Mouse (Mus musculus) spleen, adult 12 weeks (tissue): ENCODE results near the gene Rgp1.
A peak's percentile ranks its signal among the peaks of the same experiment; 100 is the strongest.
"Not testable (repeated sequence)": the region's sequence is repeated elsewhere in the genome, so short reads cannot be mapped to it uniquely, and the experiment has no call there.

ENCODE experiments used
- DNase-seq: peaks from one replicate; pipeline ENCODE4 v3.0.0; 2022; ENCODE audit warnings: low spot score

Rgp1 gene

DNA sequence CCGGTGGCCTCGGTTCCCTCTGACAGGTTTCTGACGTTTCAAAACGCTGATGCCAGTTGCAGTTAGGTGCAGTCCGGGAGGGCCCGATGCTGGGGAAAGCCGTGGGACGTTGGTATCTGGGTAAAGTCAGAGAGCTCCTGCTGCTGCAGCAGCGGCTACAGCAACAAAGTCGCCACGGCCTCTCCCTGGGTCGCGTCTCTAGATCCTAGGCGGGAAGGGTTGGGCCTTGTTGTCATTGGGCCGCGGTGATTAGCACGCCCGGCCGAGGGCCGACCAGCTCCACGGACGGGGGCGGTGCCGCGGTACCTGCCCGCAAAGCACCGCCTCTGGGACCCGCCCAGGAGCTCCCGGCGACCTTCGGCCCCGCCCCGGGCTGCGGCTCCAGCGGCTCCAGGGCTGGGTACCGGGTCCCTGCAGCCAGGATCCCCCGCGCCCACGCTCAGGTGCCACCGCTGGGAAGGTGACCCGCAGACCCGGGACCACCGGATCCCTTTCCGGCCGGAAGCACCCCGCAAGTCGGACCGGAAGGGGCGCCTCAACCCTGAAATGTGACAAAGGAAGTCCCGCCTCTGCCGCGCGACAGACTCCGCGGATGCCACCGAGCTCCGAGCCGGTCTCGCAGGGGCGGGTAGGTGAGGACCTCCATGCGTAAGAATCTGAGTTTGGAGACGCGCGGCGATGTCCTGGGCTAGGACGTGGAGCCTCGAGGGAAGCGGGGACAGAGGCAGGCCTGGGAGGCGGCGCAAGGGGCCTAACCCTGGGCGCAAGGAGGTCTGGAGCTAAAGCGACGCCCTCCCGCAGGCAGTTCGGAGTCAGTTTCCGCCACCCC lies at the start of gene Rgp1, which contains the start of gene Gba2:
Gene Rgp1 (plus strand): TSS at position 340 of the 829 bp plus-strand sequence.
Gene Gba2 (minus strand): TSS at position 498 of the 829 bp plus-strand sequence.
- peak; percentile 90 for DNase-seq

DNA sequence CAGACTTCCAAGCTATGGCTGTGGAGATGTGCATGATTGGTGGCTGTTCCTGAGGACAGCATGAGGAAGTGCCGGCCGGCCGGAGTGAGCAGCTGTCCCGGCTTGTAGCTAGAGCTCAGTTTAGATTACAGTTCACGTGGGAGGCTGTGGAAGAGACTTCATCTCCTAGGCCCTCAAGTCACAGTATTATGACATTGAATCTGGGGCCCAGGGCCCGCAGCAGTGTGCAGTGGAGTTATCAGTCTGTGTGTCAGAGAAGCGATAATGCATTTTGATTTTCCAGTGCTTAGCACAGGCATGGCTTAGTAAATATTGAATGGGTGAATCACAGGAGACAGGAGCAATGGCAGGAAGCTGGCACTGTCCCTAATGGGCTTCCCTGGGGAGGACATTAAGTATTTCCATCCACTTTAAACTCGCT lies 48.4 kb upstream of the Rgp1 start:
- no peak for DNase-seq

DNA sequence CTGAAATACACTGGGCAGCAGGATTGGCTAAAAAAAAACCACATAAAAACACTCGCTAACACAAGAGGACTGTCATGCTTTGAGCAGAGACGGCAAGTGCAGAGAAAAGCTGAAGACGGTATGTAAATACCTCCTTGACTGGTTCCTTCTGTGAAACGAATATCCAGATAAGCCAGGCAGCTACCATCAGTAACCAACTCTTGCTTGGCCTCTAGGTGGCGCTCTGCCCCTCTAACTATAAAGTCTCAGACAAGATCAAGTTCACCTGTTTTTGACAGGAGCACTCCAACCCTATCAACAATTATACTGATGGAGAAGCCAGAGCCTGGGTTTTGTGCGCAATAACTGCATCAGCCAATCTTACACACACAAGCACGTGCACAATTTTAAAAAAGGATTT lies 47.9 kb upstream of the Rgp1 start:
- DNase-seq, result peak; percentile 70

DNA sequence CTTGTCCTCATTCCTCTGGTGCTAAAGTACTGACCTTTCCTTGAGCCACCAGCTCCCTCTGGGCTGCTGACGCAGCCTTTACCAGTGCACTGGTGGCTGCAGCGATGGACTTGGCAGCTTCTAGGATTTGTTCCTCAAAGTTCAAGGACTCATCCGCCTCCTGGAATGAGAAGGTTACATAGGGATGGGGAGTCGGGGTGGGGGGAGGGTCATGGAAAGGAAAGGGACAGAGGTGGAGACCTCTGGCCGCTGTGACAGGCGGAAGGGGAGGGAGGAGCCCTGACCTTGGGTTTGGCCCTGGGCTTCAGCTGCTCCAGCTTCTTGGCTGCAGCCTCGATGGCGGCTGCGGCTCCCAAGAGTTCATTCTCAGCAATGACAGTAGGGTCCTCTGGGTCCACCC lies 45.2 kb upstream of the Rgp1 start:
- DNase-seq, result no peak

DNA sequence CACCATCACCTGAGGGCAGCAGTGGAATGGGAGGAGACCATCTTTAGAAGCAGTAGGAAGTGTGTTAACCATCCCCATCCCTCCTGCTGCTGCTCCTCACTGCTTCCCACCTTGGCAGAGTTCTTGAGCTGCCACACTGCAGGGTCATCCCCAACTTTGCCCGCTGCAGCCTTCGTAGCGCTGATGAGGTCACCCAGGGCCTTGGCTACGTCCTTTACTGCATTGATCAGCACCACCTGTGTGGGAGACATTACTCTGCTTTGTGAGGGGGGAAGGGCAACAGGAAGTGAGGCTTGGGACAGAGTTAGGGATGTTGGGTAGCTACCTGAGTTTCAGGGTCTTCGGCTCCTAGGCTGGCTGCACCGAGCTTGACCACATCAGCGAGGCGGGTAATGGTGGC lies 42.9 kb upstream of the Rgp1 start:
- no peak for DNase-seq

DNA sequence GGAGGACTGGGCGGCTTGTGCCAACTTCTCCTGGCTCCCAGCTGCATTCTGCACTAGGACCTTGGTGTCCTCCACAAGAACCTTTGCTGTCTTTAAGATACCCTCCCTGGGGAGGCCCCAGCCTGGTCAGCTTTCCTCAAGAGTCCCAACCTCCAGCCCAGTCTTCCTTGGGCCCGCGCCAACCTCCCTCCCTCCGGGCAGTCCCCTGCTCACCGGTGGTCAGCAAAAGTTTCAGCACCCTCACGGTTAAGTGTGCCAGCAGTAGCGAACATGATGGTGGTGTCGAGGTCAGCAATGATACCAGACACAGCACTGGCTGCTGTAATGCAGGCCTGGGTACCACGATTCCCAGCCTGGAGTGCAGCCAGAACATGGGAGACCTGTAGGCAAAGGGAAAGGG lies 42.5 kb upstream of the Rgp1 start:
- DNase-seq, result no peak

DNA sequence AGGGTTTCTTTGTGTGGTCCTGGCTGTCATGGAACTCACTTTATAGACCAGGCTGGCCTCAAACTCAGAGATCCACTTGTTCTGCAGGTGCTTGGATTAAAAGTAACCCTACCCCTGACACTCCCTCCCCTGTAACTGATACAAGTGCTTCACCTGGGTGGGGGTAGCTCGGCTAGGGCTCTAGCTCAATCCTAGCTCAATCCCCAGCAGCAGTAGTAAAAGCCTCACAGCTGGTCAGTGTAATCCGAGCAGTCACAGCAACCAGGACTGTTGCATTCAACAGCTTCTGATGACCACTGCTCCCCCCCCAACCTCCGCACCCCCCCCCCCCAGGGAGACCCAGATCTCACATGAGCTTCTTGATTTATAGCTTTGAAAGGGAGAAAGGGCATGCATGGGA lies 36.5 kb upstream of the Rgp1 start:
- DNase-seq, result no peak

DNA sequence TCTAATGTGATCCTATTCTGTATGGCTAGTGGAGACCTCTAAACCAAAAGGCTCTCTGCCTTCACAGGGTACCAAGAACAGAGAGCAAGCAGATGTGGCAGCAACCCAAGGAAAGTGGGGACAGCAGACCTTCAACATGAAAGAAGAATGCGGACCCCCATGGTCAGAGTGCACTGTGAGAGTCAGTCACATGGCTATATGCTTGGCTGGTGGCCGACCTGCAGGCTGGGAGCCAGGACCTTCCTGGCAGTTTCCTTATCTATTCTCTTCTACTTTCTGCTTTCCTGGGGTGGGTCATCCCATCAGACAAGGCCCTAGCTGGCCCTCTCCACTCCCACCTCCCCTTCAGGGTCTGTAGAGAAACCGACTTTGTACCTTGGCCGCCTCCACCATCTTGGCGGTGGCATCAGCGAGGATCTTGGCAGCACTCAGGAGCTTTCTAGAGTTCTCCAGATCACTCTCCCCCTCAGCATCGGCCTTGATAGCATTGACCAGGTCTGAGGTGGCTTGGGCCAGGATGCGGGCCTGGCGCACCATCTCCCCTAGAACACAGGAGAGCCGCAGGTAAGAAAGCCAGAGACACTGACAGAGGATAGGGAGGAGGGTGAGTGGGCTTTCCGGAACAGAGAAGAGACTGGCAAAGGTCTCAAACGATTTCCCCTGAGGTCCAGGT lies 32.0 kb upstream of the Rgp1 start:
- DNase-seq, result no peak

DNA sequence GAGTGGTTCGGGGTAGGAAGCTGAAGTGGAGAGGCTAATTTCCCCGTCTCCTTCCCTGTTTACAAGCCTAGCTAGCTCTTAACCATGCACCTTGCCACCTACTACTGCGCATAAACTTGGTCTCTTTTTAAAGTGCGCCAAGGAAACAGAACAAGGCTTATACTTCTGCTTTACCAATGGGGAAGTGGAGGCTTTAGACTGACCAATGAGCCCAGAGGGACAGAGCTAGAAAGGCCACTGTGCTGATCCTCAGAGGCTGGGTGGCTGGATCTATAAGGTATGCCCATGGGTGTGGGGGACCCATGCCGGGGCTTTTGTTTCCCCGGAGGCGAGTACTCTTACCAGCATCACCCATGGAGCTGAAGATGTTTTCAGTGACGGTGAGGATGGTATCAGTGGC lies 31.4 kb upstream of the Rgp1 start:
- DNase-seq, result no peak

DNA sequence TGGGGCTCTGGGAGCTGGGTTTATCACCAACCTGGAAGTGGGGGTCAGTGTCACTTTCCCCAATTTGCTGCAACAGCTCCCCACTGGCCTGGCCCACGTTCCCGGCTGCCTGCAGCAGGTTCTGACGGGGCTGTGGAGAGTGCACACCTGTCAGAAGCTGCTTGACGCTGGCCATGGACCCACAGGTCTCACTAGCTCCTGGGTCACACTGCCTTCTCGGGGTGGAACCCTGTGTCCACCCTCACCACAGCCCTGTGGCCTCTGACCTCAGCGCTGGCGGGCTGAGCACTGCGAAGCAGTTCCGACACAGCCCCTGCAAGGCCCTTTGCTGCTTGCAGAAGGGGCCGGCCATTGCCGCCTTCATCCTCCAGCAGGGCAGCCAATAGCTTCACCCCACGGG lies 29.5 kb upstream of the Rgp1 start:
- DNase-seq, result no peak

DNA sequence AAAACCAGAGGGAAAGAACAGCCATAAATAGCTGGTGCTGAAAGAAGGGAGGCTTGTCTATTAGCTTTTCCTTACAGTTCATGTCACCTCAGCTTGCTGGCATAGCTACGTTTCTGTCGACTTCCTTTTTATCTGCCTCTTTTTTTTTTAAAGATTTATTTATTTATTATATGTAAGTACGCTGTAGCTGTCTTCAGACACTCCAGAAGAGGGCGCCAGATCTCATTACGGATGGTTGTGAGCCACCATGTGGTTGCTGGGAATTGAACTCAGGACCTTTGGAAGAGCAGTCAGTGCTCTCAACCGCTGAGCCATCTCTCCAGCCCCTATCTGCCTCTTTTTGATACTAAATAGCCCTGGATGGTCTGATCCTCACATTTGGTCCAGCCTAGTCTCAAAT lies 26.7 kb upstream of the Rgp1 start:
- DNase-seq, result not testable (repeated sequence)

DNA sequence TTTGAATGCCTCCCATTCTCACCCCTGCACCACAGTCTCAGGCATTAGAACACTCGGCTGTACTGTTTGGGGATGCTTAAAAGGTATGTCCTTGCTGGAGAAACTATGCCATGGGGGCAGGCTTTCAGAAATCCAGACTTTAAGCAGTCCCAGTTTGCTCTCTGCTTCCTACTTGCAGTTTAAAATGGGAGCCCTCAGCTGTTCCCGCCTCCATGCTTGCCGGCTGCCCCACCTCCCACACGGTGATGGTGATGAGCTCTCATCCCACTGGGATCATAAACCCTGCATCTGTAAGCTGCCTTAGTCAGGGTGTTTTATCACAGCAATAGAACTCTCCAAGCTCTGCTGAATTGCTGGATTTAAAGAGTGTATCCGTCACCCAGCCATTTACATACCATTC lies 26.1 kb upstream of the Rgp1 start:
- DNase-seq, result no peak

DNA sequence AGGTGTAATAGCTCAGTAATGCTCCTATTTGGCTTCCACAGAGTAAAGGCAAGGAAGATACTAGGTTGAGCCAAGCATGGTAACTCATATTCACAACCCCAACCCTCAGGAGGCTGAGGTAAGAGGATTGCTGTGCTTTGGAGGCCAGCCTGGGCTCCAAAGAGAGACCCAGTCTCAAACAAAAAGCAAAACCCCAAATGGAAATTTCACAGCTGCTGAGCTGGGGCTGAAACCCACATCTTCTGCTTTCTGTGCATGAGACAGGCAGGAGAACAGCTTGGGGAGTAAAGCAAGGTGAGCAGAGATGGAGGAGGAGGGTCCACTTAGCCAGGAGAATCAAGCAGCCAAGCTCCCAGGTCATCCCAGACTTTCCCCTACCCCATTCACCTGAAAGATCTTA lies 24.6 kb upstream of the Rgp1 start:
- no peak for DNase-seq

DNA sequence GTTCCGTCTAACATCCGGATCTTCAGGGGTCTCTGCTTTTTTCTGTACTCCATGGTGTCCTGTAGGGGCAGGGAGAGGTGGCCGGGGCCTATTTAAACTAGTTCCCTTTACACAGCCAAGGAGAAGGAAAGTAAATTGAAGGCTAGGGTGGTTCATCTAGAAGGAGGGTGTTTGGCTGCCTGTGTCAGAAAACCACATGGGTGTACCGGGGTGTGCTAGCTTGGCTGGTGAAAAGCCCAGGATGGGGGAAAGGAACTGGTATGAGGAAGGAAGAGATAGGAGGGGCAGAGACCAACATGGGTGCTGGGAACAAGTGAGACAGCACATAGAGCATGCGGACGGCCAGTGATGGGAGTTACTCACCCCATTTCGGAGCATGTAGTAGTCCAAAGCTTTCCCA lies 22.6 kb upstream of the Rgp1 start:
- no peak for DNase-seq

DNA sequence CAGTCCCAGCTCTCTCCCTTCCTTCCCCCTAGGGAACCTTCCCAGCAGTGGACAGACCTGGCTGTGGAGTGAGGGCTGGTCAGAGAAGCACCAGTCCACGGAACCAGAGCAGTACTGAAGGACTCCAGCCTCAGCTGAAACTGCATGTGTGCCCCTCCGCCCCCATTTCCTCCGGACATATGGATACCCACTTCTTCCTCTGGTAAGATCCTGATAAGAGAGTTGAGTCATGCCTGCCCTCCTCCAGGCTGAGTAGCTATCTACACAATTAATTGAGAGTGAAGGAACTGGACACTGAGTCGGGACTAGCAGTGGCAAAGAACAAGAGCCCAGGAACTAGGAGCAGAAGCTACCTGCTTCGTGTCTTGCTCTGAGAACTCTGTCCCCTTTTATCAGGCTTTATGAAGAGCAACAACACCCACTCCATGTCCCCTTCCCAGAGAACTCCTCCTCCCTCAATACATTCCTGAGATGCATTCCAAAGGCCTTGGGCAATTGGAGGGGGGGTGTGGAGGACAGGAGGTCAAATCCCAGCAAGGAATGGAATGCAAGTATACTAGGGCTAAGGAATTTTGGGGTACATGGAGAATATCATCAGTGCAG lies 20.4 kb upstream of the Rgp1 start:
- DNase-seq, result no peak

DNA sequence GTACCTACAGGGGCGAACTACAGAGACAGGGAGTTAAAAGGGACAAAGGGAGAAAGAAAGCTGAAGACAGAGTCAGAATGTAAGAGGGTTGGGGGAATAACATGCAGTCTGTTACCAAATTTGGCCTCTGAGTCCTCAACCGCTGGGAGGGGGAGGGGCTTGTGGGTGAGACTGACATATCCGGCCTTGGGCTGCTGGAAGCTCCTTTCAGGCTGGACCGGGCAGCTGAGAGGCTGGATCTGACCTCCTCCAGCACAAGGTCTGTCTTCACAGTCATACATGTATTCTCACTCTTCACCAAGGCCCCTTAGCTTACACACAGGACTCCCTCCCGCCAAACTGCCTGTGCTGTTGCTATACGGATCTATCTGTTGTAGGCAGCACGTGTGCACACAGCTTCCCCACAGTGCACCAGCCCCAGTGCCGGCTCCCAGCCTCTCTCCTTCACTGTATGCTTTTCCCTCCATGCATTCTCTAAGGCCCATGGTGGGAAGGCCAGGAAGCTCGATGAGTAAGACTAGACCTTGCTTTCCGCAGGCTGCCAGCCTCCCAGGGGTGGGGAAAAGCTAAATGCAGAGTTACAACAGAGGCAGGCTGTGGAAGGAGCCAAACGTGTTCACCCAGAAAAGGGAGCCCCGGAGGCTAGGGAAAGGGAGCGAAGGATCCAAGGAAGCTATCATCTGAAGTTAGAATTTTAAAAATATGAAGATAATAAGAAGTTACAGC lies 19.7 kb upstream of the Rgp1 start:
- peak; percentile 40 for DNase-seq

DNA sequence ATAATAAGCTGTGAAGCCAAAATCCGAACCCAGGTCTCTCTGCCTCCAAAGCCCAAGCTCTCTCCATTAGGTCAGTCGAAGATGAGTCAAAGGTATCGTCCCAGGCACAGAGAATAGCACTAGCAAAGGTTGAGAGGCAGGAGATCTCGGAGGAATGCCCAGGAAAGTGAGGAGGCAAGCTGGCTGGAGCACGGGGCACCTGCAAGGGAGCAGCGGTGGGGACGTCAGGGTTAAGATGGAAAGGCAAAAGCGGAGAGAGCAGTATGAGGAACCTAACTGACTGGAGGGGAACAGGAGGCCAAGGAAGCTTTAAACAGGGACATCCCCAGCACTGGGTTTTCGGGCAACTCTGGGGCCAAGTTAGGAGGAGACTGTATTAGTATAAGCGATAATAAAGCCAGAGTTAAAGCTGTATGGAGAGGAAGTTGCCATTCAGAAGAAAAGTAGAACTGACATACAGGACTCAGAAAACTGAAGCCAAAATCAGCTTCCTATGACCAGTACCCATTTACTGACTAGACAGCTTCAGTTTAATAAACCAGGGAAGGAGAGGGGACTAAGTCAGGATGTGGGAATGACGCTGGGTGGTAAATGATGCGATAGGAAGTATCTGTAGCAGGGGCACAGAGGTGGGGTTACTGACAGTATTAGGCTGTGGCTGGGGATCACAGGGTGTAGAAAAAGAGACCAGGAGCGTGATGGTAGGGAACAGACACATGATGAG lies 18.8 kb upstream of the Rgp1 start:
- no peak for DNase-seq

DNA sequence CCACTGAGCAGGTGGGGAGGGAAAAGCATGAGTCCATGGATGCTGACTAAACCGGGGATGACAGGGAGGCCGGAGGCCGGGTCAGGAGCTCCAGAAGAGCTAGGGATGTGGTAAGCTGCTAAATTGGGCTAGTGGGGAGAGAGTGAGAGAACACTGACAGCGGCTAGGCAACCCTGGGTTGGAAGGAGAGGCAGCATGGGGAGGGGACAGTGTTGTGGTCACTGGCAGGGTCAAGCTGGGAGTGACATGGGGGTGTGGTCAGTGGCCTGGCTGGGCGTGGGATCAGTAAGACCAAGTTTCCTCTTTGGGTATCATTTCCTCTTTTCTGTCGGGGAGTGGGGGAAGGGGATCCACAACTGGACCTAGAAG lies 18.3 kb upstream of the Rgp1 start:
- no peak for DNase-seq

DNA sequence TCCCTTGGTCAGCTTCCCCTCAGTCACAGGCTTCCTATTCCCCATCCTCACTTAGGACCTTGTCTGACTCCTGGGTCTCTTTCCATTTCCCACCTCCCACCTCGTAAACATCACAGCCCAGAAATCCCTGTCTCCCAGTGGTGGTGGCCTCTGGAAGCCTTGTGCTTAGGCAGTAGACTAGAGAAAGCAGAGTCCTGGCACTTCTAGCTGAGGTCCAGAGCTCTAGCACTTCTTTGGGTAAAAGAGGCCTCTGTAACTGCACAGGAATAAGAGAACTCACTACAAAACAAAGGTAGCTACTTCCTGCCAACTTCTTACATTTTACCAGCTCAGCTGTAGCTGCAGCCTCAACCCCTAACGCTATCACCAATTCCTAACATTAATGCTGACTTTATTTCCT lies 17.5 kb upstream of the Rgp1 start:
- no peak for DNase-seq

DNA sequence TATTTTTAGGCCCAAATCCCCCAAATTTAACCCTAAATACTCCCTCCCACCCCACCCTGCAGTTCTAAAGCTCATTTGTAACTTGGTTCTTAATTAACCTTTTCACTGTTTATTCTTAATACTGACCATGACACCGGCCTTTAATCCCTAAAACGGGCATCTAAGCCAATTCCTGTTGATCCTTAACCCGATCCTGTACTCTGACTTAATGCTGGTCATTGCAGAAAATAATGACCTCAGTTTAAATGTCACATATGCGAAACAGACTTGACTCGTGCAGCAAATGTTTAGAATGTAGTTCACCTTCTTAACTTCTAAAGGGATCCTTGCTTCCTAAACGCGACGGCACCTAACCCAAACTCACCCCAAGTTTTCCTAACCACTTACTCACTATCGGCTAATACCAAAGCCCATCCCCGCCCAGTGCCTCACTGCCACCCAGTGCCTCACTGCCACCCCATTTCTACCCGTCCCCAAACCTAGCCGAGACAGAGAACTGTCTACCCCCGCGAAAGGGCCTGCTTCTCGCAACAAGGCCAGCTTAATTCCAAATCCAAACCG lies 17.0 kb upstream of the Rgp1 start:
- peak; percentile 63 for DNase-seq

DNA sequence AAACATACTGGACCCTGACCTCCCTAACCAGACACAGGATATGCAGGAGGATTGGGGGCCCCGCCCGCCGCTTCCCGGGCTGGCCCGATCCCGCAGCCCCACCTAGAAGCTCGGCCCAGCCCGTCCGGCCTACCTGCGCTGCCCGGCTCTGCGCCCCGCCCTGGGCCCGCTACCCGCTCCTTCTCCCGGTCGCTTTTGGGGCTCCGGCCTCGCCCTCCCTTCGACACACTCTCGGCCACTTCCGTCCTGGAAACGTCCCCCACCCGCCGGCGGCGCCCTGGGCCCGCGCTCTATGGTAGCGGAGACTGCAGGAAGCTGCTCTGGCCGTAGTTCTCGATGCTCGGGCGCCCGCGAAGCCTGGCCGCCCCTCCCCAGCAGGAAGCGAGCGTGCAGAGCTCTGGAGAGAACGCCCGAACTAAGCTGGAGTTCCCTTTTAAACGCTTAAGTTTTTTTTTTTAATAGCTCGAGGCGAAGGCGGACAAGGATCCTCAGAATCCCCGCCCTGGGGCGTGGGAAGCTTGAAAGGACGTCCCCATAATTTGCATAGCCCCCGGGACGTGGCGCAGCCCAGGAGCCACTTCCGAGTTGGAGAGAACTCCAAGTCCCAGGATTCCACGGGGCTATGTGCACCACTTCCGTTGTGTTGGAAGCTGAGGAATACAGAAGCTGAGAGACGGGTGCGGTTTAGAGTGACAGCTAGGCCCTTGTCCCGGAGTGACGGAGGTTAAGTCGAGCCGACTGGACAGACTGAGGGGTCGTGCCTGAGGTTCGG lies 16.3 kb upstream of the Rgp1 start, which contains the start of the genes Creb3 and Tln1:
Gene Creb3 (plus strand): TSS at position 336 of the 772 bp plus-strand sequence.
Gene Tln1 (minus strand): TSS at position 695 of the 772 bp plus-strand sequence.
- peak; percentile 90 for DNase-seq
